Mouse (Mus musculus) gastrocnemius, adult 2 months (tissue): ENCODE measurements at regions not wholly inside any gene's neighbourhood (a gene's known extent, or its start where the extent isn't known, plus 50 kb on each side); places are given as distances from the start of the nearest gene placed in this dataset.

Source experiments
- DNase-seq: peaks from one replicate; pipeline ENCODE4 v3.0.0; 2022
- H3K27ac ChIP-seq: fragments of 200-600 bp; 2 replicates; pipeline ENCODE4 v1.8.1; 2022; ENCODE audit warnings: mild to moderate bottlenecking
- H3K4me3 ChIP-seq: fragments of 200-600 bp; 2 replicates; pipeline ENCODE4 v1.8.1; 2022; ENCODE audit warnings: mild to moderate bottlenecking, moderate library complexity
- CTCF ChIP-seq: fragments of 200-600 bp; IDR thresholded peaks from 2 replicates; pipeline ENCODE4 v1.8.1; 2022; ENCODE audit warnings: antibody characterized with exemption, mild to moderate bottlenecking, moderate library complexity
- intact Hi-C: fragments of 180-260 bp; cut with DNase I; formaldehyde crosslinking; loops from one replicate; pipeline ENCODE4 v1.15.1; 2025

- no peak overlapping the region for H3K4me3 ChIP-seq
- no peak overlapping the region for H3K27ac ChIP-seq
- TF ChIP-seq CTCF = no peak
- no peak for DNase-seq
- intact Hi-C loops = no loop called here
Observed at GRCm38 (mm10) chr10:91312913-91313312, 131.8 kb upstream of the Tmpo start.

DNA sequence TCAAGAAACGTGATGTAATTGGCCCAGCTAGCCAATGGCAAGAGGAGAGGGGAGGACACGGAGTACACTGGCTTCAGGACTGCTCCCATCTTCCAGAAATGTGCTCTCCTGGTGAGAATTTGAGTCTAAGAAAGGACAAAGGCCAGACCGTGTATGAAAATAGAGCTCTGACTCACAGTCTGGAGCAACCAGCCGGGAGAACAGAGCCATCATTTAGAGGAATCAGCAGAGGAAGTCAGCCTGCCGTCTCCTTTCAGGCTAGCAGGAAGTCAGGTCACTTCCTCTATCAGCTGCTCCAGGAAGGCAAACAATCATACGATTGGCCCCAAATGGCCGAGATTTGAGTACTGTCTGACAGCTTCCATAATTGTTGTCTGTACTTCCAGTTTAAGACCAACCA lies 119.0 kb upstream of the Tmpo start:
- Histone ChIP-seq H3K4me3 (no peak overlapping the region), H3K27ac (no peak overlapping the region)
- intact Hi-C loops = no loop called here
- no peak for TF ChIP-seq CTCF
- no peak for DNase-seq

DNA sequence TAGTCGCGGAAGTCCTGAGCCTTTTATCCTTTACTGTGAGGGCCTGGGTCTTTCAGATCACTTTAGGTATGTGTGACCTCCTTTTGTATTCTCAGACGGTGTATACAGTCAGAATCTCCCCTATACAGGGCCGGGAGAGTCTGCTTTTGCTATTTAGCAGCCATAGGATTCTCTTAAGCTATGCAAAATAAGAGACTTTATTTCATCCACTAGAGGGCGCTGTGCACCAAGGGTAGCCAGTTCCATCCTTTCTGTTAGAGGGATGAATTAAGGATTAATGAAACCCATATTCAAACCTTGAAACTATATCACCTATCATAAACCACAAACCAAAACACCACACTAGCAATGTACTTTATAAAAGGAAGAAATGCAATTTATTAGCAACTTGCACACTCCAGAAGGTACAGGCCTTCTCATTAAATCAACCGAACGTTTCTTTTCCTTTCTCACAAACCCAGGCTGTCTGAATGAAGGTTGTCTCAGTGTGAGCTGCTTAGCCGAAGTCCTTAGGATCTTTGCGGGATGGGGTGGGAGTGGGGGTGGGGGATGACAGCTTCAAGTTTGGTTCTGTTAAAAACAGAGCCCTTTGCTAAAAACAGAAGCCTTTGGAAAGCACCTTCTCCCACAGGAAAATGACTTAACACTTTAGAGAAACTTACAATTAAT lies 116.8 kb upstream of the Tmpo start:
- no peak for DNase-seq
- intact Hi-C loops = loop anchor here (10.0 kb wide), 1 partner anchor 1717 kb away; no protein-coding TSS in a partner anchor
- no peak overlapping the region for H3K4me3 ChIP-seq
- TF ChIP-seq CTCF = peak; percentile 78
- H3K27ac ChIP-seq = no peak overlapping the region

DNA sequence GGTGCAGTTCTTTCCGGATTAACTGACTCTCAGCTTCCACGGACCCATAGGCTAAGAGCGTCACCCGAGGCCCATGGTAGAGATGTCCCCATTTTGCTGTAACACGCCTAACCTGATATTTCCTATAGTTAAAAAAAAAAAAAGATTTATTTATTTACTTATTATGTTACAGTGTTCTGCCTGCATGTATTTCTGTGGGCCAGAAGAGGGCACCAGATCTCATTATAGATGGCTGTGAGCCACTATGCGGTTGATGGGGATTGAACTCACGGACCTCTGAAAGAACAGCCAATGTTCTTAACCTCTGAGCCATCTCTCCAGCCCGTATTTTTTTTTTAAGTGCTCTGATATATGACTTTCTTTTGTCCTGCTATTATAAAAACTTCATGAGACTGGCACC lies 114.2 kb upstream of the Tmpo start:
- peak; percentile 32; the same call in 1 of the 2 replicates for TF ChIP-seq CTCF
- DNase-seq = no peak
- no peak overlapping the region for H3K27ac ChIP-seq
- intact Hi-C loops = loop anchor here (10.0 kb wide), 1 partner anchor 1719 kb away; no protein-coding TSS in a partner anchor
- no peak overlapping the region for H3K4me3 ChIP-seq

- DNase-seq = no peak
- H3K4me3 ChIP-seq = no peak overlapping the region
- no peak for TF ChIP-seq CTCF
- no peak overlapping the region for H3K27ac ChIP-seq
- intact Hi-C loops = loop anchor here (10.0 kb wide), 1 partner anchor 1722 kb away; no protein-coding TSS in a partner anchor
Observed at GRCm38 (mm10) chr10:91293226-91293625, 112.1 kb upstream of the Tmpo start.

GRCm38 (mm10) chr10:91284259-91284658 lies 103.1 kb upstream of the Tmpo start:
- H3K4me3 ChIP-seq = no peak overlapping the region
- H3K27ac ChIP-seq = no peak overlapping the region
- no peak for TF ChIP-seq CTCF
- intact Hi-C loops = no loop called here
- no peak for DNase-seq

GRCm38 (mm10) chr10:91270955-91271741 lies 90.0 kb upstream of the Tmpo start:
- DNase-seq = peak; percentile 86
- peak overlapping the region; percentile 56 for H3K4me3 ChIP-seq
- TF ChIP-seq CTCF = peak; percentile 96
- intact Hi-C loops = no loop called here
- peak overlapping the region; percentile 48; the same call in 1 of the 2 replicates for H3K27ac ChIP-seq

DNA sequence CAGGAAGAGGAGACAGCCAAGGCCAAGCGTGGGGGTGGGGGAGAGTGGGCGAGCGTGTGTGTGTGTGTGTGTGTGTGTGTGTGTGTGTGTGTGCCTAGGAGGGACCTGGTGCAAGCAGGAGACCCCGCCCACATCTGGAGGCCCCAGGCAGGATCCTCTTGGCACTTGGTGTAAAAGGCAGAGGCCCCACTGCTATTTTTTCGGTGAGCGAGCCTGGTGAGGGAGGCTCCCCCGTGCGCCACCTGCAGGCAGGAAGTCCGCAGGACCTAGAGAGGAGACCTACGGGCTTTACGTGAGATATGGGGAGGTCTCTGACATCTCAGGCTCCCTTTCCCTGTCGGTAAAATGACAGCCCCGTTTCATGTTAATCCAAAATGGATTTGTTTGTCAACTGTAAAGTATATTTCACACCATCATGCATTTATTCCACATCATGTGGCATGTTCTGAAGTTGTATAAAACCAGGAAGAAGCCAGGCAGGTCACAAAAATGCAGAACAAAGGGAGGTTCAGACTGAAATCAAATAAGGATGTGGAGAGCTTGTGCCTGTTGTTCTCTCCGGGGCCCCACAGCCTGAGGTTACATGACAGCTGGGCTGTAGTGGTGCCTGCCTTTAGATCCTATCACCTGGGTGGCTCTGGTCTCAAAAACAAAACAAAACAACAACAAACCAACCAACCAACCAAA lies 89.3 kb upstream of the Tmpo start:
- intact Hi-C loops = no loop called here
- no peak overlapping the region for H3K27ac ChIP-seq

DNA sequence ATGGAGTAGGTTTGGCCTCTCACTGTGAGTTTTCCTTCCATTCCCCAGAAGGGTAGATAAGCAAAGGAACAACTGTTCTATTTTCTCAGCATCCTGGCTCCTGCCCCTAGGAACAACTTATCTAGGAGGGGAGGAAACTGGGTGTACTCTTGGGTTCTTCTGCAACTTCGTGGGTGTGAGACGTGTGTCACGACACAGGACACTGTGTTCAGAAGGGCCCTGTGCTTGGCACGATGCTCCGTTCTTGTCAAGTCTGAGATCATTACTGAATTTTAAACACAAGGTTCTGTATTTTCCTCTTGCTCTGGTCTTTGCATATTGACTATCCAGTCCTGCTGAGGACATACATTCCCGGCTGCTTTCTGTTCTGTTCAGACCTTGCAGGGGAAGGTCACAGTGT lies 86.8 kb upstream of the Tmpo start:
- TF ChIP-seq CTCF = no peak
- intact Hi-C loops = loop anchor here (10.0 kb wide), 1 partner anchor 1747 kb away; no protein-coding TSS in a partner anchor

More for the DNA sequence above, 89.3 kb upstream of the Tmpo start:
- DNase-seq = peak; percentile 68
- peak; percentile 66 for TF ChIP-seq CTCF
- H3K4me3 ChIP-seq = peak overlapping the region; percentile 56

DNA sequence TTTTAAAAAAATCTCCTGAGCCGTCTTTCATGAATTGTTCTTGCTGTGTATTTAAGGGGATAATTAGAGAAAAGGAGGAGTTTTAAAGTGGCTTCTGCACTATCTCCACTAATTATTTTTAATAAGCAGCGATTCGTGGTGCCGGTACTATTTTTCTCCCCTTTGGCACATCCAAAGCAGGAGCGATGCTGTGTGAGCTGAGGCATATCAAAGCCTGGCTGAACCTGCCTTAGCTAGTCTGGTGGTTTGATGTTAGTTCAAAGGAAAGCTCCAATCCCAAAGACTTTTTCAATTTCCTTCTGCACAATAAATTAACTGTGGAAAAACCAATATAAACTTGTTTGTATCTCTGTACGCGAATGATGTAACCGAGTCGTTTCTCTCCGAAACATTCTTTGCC lies 79.3 kb upstream of the Tmpo start:
- no peak for DNase-seq
- no peak overlapping the region for H3K4me3 ChIP-seq
- intact Hi-C loops = loop anchor here (10.0 kb wide), 1 partner anchor 1754 kb away; no protein-coding TSS in a partner anchor
- H3K27ac ChIP-seq = no peak overlapping the region
- no peak for TF ChIP-seq CTCF

More for the DNA sequence above, 86.8 kb upstream of the Tmpo start:
- no peak overlapping the region for H3K27ac ChIP-seq
- H3K4me3 ChIP-seq = no peak overlapping the region
- DNase-seq = peak; percentile 18

DNA sequence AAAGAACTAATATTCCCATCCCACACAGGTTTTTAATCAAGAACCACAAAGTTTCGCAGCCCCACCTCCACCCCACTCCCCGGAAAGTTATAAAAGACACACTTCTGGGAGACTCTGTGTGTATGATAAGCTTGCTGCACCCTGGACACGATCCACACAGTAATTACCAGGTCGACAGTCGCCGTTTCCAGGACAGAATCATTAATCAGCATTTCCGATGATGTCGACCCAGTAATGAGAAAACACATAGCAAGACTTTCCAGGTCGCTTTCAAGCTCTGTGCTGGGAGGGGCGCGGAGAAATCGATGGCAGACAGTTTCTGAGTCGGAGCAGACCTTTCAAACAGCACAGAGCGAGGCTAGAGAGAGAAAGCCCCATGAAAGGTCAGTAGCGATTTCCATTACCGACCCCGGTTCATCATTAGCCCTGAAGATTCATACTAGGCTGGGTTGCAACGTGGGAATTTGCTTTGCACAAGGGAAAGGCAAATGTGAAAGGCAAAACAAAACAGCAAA lies 68.6 kb upstream of the Tmpo start:
- TF ChIP-seq CTCF = no peak
- intact Hi-C loops = no loop called here
- Histone ChIP-seq H3K27ac (no peak overlapping the region), H3K4me3 (peak overlapping the region; percentile 62)
- no peak for DNase-seq

GRCm38 (mm10) chr10:91244297-91244696 lies 63.2 kb upstream of the Tmpo start:
- no peak for DNase-seq
- intact Hi-C loops = no loop called here
- peak overlapping the region; percentile 28; the same call in 1 of the 2 replicates for H3K27ac ChIP-seq
- peak; percentile 61 for TF ChIP-seq CTCF
- H3K4me3 ChIP-seq = no peak overlapping the region
